Mouse (Mus musculus): ENCODE measurements at regions not wholly inside any gene's neighbourhood (a gene's known extent, or its start where the extent isn't known, plus 50 kb on each side); places are given as distances from the start of the nearest gene placed in this dataset.
"Not testable (repeated sequence)": the region's sequence is repeated elsewhere in the genome, so short reads cannot be mapped to it uniquely, and the experiment has no call there.

- TF ChIP-seq CTCF, EP300 (IDR thresholded peaks at IDR 0.05): not testable (repeated sequence)
These were observed 231.9 kb upstream of the Ywhaq start for GRCm38 (mm10) chr12:21649381-21649780.

All from lung, postnatal 0 days (tissue).